Mouse (Mus musculus) heart, embryonic 16.5 days (tissue): ENCODE measurements at regions not wholly inside any gene's neighbourhood (a gene's known extent, or its start where the extent isn't known, plus 50 kb on each side); places are given as distances from the start of the nearest gene placed in this dataset.

ENCODE experiments used
- ATAC-seq: fragments of 200-750 bp; cut with Nextera tagmentation; replicated peaks from 2 replicates; pipeline ENCODE4 v1.8.0; 2017; ENCODE audit warnings: moderate number of reproducible peaks; ENCODE audit not compliant: insufficient read depth, low FRiP score; ENCODE audit errors: extremely low read depth
- H3K27ac ChIP-seq: fragments of 300-500 bp; sonication (generic); 2 replicates; pipeline ENCODE4 v1.5.1; 2014; ENCODE audit warnings: mild to moderate bottlenecking, low read length, control low read depth, moderate library complexity
- H3K27me3 ChIP-seq: fragments of 300-500 bp; sonication (generic); 2 replicates; pipeline ENCODE4 v1.6.1; 2014; ENCODE audit warnings: low read length, mixed read lengths; ENCODE audit not compliant: control insufficient read depth, insufficient read depth
- H3K36me3 ChIP-seq: fragments of 300-500 bp; sonication (generic); 2 replicates; pipeline ENCODE4 v1.6.1; 2014; ENCODE audit not compliant: control insufficient read depth, insufficient read depth
- H3K4me1 ChIP-seq: fragments of 300-500 bp; sonication (generic); 2 replicates; pipeline ENCODE4 v1.6.1; 2014; ENCODE audit warnings: low read length, mixed read lengths; ENCODE audit not compliant: control insufficient read depth, insufficient read depth
- H3K4me2 ChIP-seq: fragments of 300-500 bp; sonication (generic); 2 replicates; pipeline ENCODE4 v1.6.1; 2014; ENCODE audit warnings: low read depth, mild to moderate bottlenecking, control low read depth, low read length
- H3K4me3 ChIP-seq: fragments of 300-500 bp; sonication (generic); 2 replicates; pipeline ENCODE4 v1.5.1; 2014; ENCODE audit warnings: mild to moderate bottlenecking, control low read depth, low read length
- H3K9ac ChIP-seq: fragments of 300-500 bp; sonication (generic); 2 replicates; pipeline ENCODE4 v1.6.1; 2014; ENCODE audit warnings: low read length, control low read depth
- H3K9me3 ChIP-seq: fragments of 300-500 bp; sonication (generic); replicated peaks from 2 replicates; pipeline ENCODE4 v1.6.1; 2016; ENCODE audit warnings: low read length; ENCODE audit not compliant: control insufficient read depth
- WGBS: fragments of 180-500 bp; shearing (Covaris S2); extraction: QIAGEN DNeasy Blood & Tissue Kit; methylation state at CpG from one replicate; pipeline ENCODE4 v1.1.7; 2014; 5-methylcytosine and 5-hydroxymethylcytosine counted together

- 37% methylated on average over 10 of the region's 10 CpGs for WGBS
- ATAC-seq: 0 out of 2 replicates have a peak, but pooled peaks have one; percentile 47
- no peak overlapping the region for H3K9ac ChIP-seq
Measured at GRCm38 (mm10) chr2:128412974-128413373, 178.0 kb upstream of the Spdye4c start.

DNA sequence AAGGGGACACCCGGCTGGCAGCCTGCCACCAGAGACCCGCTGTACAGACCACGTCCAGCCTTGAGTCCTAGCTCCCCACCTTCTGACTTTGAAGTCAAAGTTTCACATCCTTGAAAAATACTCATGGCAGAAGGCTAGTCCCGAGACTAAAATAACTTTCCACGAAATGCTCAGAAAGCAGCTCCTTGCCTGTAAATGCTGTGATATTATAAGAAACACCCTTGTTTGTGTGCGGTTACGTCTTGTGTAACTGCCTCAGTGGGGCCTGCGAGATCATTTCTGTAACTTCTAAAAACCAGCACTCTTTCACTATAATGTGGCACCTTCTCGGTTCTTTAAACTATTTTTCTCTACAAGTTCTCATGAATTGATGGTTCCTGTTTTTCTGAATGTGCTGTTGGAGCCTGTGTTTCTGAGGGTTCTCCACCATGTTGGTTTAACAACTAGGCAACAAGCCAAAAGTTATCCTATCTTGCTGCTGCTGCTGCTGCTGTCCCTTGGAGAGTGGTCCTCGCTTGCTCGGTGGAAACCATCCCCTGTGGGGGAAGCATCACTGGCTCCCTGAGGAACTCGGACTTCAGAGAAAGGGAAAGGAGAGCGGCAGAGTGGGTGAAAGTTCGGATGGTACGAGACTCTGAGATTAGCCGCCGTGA is 176.3 kb upstream of the Spdye4c start:
- Histone ChIP-seq H3K4me2 (no peak overlapping the region), H3K9ac (no peak overlapping the region), H3K4me3 (no peak overlapping the region), H3K27me3 (no peaks in the 10 kb centered on the region), H3K27ac (no peak overlapping the region), H3K9me3 (no peaks in the 10 kb centered on the region), H3K36me3 (no peaks in the 10 kb centered on the region), H3K4me1 (no peaks in the 10 kb centered on the region)
- WGBS: 59% methylated on average over 17 of the region's 17 CpGs
- ATAC-seq: no peak

More at GRCm38 (mm10) chr2:128412974-128413373, 178.0 kb upstream of the Spdye4c start:
- H3K4me3 ChIP-seq: no peak overlapping the region
- no peak overlapping the region for H3K4me2 ChIP-seq
- no peaks in the 10 kb centered on the region for H3K36me3 ChIP-seq
- no peaks in the 10 kb centered on the region for H3K27me3 ChIP-seq
- peaks cover 4% of the 10 kb centered on the region; the same call in 1 of the 2 replicates for H3K4me1 ChIP-seq
- H3K9me3 ChIP-seq: no peaks in the 10 kb centered on the region
- H3K27ac ChIP-seq: no peak overlapping the region

DNA sequence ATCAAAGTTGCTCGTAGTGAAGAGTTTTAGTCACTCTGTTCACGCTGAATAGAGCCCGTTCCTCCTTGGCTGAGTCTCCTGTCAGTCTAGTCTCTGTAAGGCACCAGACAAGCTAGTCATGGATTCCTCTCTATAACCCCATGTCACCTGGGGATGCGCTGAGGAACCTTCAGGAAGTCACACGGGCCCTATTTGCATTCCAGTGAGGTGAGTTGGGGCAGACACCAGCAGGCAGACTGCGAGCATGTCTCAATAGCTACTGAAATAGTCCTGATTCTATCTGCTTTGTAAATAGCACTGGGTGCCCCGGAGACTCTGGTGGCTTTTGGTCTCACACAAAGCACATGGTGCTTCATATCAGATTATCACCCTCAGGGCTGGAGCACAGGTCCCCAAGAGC is 174.6 kb upstream of the Spdye4c start:
- Histone ChIP-seq H3K4me2 (no peak overlapping the region), H3K4me1 (no peaks in the 10 kb centered on the region), H3K9ac (no peak overlapping the region), H3K27ac (no peak overlapping the region), H3K4me3 (no peak overlapping the region), H3K9me3 (no peaks in the 10 kb centered on the region), H3K27me3 (no peaks in the 10 kb centered on the region), H3K36me3 (no peaks in the 10 kb centered on the region)
- ATAC-seq: no peak
- 71% methylated on average over 7 of the region's 7 CpGs for WGBS

GRCm38 (mm10) chr2:128418960-128419359 is 172.0 kb upstream of the Spdye4c start:
- no peak overlapping the region for H3K9ac ChIP-seq
- WGBS: 66% methylated on average over 3 of the region's 3 CpGs

GRCm38 (mm10) chr2:128420406-128420805 is 170.6 kb upstream of the Spdye4c start:
- WGBS: 75% methylated on average over 10 of the region's 10 CpGs
- 0 out of 2 replicates have a peak, but pooled peaks cover 5% of the 10 kb centered on the region for H3K9me3 ChIP-seq
- H3K27me3 ChIP-seq: no peaks in the 10 kb centered on the region
- H3K4me3 ChIP-seq: no peak overlapping the region
- H3K9ac ChIP-seq: no peak overlapping the region
- no peaks in the 10 kb centered on the region for H3K36me3 ChIP-seq
- no peak overlapping the region for H3K4me2 ChIP-seq
- no peaks in the 10 kb centered on the region; the same call in 1 of the 2 replicates for H3K4me1 ChIP-seq
- no peak overlapping the region for H3K27ac ChIP-seq
- ATAC-seq: no peak

More at GRCm38 (mm10) chr2:128418960-128419359, 172.0 kb upstream of the Spdye4c start:
- Histone ChIP-seq H3K4me3 (no peak overlapping the region), H3K4me1 (no peaks in the 10 kb centered on the region; the same call in 1 of the 2 replicates), H3K36me3 (no peaks in the 10 kb centered on the region), H3K27me3 (no peaks in the 10 kb centered on the region), H3K9me3 (0 out of 2 replicates have a peak, but pooled peaks cover 5% of the 10 kb centered on the region), H3K4me2 (no peak overlapping the region), H3K27ac (no peak overlapping the region)
- ATAC-seq: no peak

GRCm38 (mm10) chr2:128422677-128423076 is 168.3 kb upstream of the Spdye4c start:
- 36% methylated on average over 6 of the region's 6 CpGs for WGBS
- Histone ChIP-seq H3K36me3 (no peaks in the 10 kb centered on the region), H3K9ac (no peak overlapping the region)

DNA sequence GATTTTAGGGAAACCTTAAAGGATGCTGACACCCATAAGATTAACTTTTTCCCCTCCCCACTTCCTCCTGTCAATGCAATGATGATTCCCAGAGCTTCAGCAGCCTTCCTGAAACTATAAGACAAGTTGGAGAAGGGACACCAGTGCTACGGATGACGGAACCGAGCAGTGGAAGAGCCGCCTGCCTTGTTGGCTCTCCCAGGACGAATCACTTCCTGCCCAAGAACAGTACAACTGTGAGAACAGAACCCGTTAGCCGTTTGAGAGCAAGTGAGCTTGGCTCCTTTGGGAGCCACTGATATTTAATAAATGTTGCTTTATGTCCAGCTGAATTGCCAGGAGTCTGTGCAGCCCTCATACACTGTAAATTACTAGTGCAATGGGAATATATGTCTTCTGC is 166.8 kb upstream of the Spdye4c start:
- Histone ChIP-seq H3K9ac (no peak overlapping the region), H3K4me1 (peaks cover 16% of the 10 kb centered on the region), H3K36me3 (no peaks in the 10 kb centered on the region), H3K9me3 (0 out of 2 replicates have a peak, but pooled peaks cover 5% of the 10 kb centered on the region), H3K27ac (peak overlapping the region; percentile 51), H3K4me3 (no peak overlapping the region), H3K4me2 (no peak overlapping the region), H3K27me3 (no peaks in the 10 kb centered on the region)
- ATAC-seq: 0 out of 2 replicates have a peak, but pooled peaks have one; percentile 38
- 50% methylated on average over 7 of the region's 7 CpGs for WGBS

More at GRCm38 (mm10) chr2:128422677-128423076, 168.3 kb upstream of the Spdye4c start:
- H3K27ac ChIP-seq: no peak overlapping the region
- H3K27me3 ChIP-seq: no peaks in the 10 kb centered on the region
- H3K4me3 ChIP-seq: no peak overlapping the region
- ATAC-seq: no peak
- H3K9me3 ChIP-seq: 0 out of 2 replicates have a peak, but pooled peaks cover 5% of the 10 kb centered on the region
- peaks cover 1% of the 10 kb centered on the region; the same call in 1 of the 2 replicates for H3K4me1 ChIP-seq
- no peak overlapping the region for H3K4me2 ChIP-seq

DNA sequence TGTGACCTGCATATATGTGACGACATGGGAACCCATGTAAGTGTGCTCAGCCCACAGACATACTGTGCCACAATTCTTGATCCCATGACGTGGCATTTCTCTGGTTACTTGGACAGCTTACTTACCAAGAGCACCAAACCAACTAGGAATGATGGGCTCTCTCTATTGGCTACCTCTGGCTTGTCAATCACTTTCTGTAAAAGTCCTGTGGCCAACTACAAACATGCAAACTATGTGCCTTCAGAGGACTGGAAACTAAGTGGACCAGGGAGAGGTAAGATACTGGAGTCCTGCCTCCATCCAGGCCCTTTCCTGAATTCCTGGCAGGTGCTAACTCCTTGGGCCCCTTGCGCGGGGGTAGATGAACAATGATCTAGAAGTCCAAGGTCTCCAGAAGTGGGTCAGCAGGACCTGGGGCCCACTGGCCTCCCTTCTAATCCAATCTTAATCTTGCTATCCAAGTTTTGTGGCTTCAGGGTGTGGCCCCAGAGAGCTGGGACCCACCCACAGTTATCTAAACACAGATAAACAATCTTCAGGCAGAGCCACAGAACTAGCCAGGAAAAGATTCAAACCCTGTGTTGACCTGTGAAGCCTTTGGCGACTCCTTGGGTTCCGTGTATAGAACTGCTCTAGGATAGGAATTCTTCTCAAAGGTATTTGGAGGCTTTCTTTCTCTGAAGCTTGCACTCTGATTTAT is 163.7 kb upstream of the Spdye4c start:
- Histone ChIP-seq H3K36me3 (no peaks in the 10 kb centered on the region), H3K9ac (no peak overlapping the region; the same call in 1 of the 2 replicates), H3K4me2 (peak overlapping the region; percentile 59), H3K27ac (no peak overlapping the region; the same call in 1 of the 2 replicates), H3K27me3 (no peaks in the 10 kb centered on the region), H3K9me3 (0 out of 2 replicates have a peak, but pooled peaks cover 5% of the 10 kb centered on the region), H3K4me3 (peak overlapping the region; percentile 47), H3K4me1 (peaks cover 27% of the 10 kb centered on the region)
- 73% methylated on average over 6 of the region's 6 CpGs for WGBS
- no peak for ATAC-seq

- Histone ChIP-seq H3K27me3 (no peaks in the 10 kb centered on the region), H3K4me3 (peak overlapping the region; percentile 47), H3K4me1 (peaks cover 27% of the 10 kb centered on the region), H3K27ac (peak overlapping the region; percentile 81), H3K36me3 (no peaks in the 10 kb centered on the region), H3K4me2 (peak overlapping the region; percentile 59), H3K9me3 (no peaks in the 10 kb centered on the region), H3K9ac (peak overlapping the region; percentile 59)
- no peak for ATAC-seq
- WGBS: 14% methylated on average over 7 of the region's 7 CpGs
Measured at GRCm38 (mm10) chr2:128428154-128428553, 162.9 kb upstream of the Spdye4c start.
